Mouse (Mus musculus) gastrocnemius, adult 2 months (tissue): ENCODE measurements around the gene Tnnt2. TPM values are rescaled to one million over a fixed set of nuclear protein-coding genes. Genes with fewer than 3 reads are reported as not detected.
A peak's percentile ranks its signal among the peaks of the same experiment; 100 is the strongest.

ENCODE experiments used
- DNase-seq: peaks from one replicate; pipeline ENCODE4 v3.0.0; 2022
- H3K27ac ChIP-seq: fragments of 200-600 bp; 2 replicates; pipeline ENCODE4 v1.8.1; 2022; ENCODE audit warnings: mild to moderate bottlenecking
- H3K4me3 ChIP-seq: fragments of 200-600 bp; 2 replicates; pipeline ENCODE4 v1.8.1; 2022; ENCODE audit warnings: mild to moderate bottlenecking, moderate library complexity
- CTCF ChIP-seq: fragments of 200-600 bp; IDR thresholded peaks from 2 replicates; pipeline ENCODE4 v1.8.1; 2022; ENCODE audit warnings: antibody characterized with exemption, mild to moderate bottlenecking, moderate library complexity
- intact Hi-C: fragments of 180-260 bp; cut with DNase I; formaldehyde crosslinking; loops from one replicate; pipeline ENCODE4 v1.15.1; 2025
- total RNA-seq, 2 experiments: library from RNA; stranded (reverse); gene quantifications; 2 replicates each; pipeline ENCODE4 v1.2.3; 2021

The Tnnt2 gene
- total RNA-seq, 2 experiments from 2014 or later = 0.77 to 3.3 TPM

DNA sequence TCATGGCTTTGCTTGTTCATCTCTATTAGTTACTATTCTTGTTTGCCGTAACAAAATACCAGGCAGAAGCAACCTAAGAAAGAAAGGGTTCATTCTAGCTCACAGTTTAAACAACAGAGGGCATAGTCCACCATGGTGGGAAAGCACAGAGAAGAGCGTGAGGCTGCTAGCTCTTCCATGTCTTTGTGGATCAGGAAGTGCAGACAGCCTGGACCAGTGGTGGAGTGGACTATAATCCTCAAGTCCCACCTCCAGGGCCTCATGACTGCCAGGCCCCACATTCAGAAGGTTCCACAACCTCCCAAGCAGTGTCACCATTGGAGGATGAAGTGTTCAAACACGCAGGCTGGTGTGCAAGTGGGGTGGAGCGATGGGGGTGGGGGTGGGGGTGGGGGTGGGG, 17.0 kb downstream of the Tnnt2 start:
- intact Hi-C loops = no loop called here
- no peak overlapping the region for H3K27ac ChIP-seq
- no peak for TF ChIP-seq CTCF
- no peak overlapping the region for H3K4me3 ChIP-seq
- DNase-seq = no peak

DNA sequence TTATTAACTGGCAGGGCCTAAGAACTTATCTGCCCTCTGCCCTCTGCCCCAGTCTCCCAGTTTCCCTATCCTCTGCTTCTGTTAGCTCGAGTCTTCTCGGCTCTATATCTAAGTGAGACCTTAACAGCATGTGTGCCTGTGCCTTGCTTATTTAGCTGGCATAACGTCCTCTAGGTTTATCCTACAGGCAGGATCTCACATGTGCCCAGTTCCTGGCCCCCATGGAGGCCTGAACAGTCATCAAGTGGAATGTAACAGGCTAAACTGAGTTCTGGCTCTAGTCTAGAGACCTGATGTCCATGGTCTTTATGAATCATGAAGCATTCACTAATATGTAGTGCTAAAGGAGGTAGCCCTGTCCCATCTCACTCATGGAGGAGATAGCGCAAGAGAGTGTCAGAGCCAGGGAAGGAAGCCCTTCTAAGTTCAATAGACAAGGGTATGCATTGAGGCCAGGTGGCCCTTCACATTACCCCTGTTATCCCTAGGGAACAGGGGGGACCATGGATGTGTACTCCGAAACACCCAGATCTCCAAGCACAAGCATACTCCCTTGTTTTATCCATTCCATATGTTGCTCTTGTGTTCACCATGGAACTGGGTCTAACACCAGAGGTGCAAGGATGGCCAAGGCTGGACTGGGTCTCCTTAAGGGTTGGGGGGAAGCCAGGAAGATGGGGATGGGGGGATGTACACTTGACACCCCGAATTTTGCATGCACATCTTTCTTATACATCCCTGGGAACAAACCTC, 18.6 kb downstream of the Tnnt2 start:
- intact Hi-C loops = no loop called here
- no peak for TF ChIP-seq CTCF
- no peak for DNase-seq
- no peak overlapping the region for H3K4me3 ChIP-seq
- H3K27ac ChIP-seq = no peak overlapping the region

DNA sequence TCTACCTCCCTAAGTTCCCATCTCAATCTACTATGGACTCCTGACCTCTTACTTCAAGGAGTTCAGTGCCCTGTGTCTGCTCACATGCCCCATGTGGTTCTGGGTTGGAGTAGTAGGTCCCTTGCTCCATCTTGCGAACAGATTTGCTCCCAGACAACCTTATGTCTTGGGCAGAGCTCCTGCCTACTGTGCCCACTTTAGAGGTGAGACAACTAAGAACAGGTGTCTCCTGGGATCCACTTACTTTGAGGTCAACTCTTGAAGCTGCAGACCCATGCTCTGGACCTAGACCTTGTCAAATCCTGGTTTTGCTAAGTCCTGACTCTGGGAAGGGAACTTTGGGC, 19.2 kb downstream of the Tnnt2 start:
- no peak for DNase-seq
- intact Hi-C loops = no loop called here
- H3K4me3 ChIP-seq = no peak overlapping the region
- no peak overlapping the region for H3K27ac ChIP-seq
- no peak for TF ChIP-seq CTCF

DNA sequence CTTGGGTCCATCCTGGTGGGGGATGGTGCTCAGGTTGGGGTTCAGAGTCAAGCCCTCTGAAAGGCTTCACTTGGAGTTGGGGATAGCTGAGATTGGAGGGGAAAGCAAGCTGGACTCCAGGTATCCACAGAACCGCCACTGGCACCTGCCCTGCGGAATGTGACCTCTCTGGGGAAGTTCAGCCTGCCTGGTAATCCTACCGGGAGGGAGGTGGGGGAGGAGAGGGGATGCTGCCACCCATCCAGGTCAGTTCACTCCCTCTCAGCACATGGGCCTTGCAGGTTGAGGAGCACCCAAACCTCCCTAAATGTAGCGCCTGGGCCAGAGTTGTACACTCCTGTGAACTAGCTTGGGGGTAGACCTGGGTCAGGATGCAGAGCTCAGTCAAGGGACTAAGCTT, 19.9 kb downstream of the Tnnt2 start:
- Histone ChIP-seq H3K4me3 (no peak overlapping the region), H3K27ac (no peak overlapping the region)
- TF ChIP-seq CTCF = no peak
- intact Hi-C loops = no loop called here
- no peak for DNase-seq

DNA sequence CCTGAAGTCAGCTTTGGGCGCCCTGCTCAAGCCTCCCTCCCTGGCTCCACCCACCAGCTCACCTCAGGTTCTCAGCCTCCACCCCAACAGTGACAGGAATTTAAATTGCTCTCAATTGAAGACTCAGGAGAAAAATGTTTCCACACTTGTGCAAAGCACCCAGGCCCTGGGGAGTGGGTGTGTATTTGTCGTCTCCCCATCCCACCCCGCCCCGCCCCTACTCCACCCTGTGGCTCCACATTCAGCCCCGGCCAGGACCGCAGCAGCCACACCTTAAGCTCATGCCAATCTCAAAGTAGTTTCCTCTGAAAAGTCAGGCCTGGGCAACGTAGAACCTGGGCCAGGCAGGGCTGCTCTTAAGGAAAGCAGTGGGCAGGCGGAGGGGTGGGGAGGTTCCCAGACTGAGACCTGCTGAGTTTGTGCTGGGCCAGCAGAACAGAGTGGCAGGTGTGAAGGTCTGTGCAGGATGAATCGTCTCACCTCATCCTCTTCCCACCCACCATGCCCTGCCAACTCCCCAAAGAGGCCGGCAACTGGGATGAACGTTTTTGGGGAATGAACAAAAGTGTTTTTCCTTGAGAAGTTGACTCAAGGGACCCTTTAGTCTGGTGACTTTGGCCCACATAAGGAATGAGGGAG, 21.1 kb downstream of the Tnnt2 start:
- intact Hi-C loops = no loop called here
- DNase-seq = no peak

GRCm38 (mm10) chr1:135858533-135858932, 22.4 kb downstream of the Tnnt2 start:
- no peak for DNase-seq
- no peak for TF ChIP-seq CTCF
- no peak overlapping the region for H3K27ac ChIP-seq
- H3K4me3 ChIP-seq = no peak overlapping the region
- intact Hi-C loops = no loop called here

More for the DNA sequence above, 21.1 kb downstream of the Tnnt2 start:
- Histone ChIP-seq H3K27ac (no peak overlapping the region), H3K4me3 (no peak overlapping the region)
- no peak for TF ChIP-seq CTCF

GRCm38 (mm10) chr1:135861091-135861490, 24.9 kb downstream of the Tnnt2 start:
- intact Hi-C loops = no loop called here
- H3K27ac ChIP-seq = no peak overlapping the region
- no peak for TF ChIP-seq CTCF

GRCm38 (mm10) chr1:135861980-135862552, 25.9 kb downstream of the Tnnt2 start:
- H3K27ac ChIP-seq = no peak overlapping the region
- TF ChIP-seq CTCF = no peak
- DNase-seq = no peak
- no peak overlapping the region for H3K4me3 ChIP-seq
- intact Hi-C loops = no loop called here

More at GRCm38 (mm10) chr1:135861091-135861490, 24.9 kb downstream of the Tnnt2 start:
- no peak overlapping the region for H3K4me3 ChIP-seq
- DNase-seq = no peak

- H3K4me3 ChIP-seq = no peak overlapping the region
- TF ChIP-seq CTCF = no peak
- no peak for DNase-seq
- intact Hi-C loops = no loop called here
- H3K27ac ChIP-seq = no peak overlapping the region
These were observed 26.4 kb downstream of the Tnnt2 start for GRCm38 (mm10) chr1:135862561-135862960.

DNA sequence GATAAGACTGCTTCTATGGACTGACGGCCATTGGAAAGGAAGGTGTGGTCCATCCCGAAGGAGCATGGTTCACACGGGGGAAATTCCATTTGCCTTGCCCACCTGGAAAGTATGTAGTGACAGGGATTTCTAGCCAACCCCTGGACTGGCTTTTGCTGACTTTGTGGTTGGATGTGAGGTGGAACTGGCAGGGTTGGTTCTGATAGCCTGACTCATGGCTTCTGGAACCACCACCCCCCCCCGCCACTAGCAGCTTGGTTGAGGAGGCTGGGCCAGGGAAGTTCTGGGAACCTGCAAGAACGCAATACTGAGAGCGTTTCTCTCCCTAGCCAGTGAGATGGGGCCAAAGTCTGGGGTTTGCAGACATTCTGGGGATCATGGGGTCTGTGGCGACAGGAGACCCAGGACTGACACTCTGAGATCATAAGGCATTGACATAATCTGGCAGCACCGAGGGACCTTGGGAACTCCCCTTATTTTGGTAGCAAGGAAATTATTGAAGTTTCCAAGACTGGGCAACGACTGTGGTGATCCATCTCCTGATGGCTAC, 27.7 kb downstream of the Tnnt2 start:
- intact Hi-C loops = no loop called here
- H3K27ac ChIP-seq = no peak overlapping the region
- DNase-seq = no peak
- no peak overlapping the region for H3K4me3 ChIP-seq
- no peak for TF ChIP-seq CTCF

DNA sequence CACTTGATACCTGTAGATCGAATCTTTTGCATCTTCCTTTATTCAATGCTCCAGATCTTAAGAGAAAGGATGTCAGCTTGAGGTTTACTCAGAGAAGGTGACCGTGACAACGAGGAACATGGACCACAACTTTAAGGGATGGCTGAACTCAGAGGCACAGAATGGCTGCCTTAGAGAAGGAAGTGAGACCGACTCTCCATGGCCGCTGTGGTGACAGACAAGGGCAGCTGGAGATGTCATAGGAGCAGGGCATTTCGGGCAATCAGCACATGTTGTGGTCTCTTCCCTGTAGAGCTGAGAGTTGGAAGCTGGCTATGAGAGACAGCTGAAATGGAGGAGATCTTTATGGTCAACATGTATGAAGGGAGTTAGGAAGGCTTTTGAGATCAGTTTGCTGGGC, 28.7 kb downstream of the Tnnt2 start:
- Histone ChIP-seq H3K4me3 (no peak overlapping the region), H3K27ac (no peak overlapping the region)
- no peak for TF ChIP-seq CTCF
- DNase-seq = no peak
- intact Hi-C loops = loop anchor here (1.0 kb wide), 1 partner anchor 79 kb away; no protein-coding TSS in a partner anchor

- H3K27ac ChIP-seq = no peak overlapping the region
- TF ChIP-seq CTCF = peak; percentile 81
- DNase-seq = peak; percentile 88
- no peak overlapping the region for H3K4me3 ChIP-seq
- intact Hi-C loops = loop anchor here (1.0 kb wide), 1 partner anchor 79 kb away; no protein-coding TSS in a partner anchor
These were observed 29.5 kb downstream of the Tnnt2 start for GRCm38 (mm10) chr1:135865518-135866194.

DNA sequence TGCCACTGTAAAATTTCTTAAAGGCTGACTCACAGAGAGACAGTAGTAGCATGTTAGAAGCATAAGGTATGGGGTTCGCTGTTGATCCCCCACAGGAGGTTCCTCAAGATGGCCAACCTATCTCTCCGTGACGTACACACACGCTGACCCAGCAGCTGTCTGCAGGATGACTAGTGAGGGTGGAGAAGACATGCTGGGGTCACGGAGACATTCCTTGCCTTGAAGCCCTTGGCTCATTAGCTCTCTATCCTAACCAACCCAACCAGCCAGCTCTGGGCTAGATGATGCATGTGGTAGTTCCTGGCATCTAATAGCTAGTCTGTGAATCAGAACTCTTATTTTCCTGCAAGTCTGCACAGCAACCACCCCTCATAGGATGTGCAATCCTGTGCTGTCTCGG, 32.4 kb downstream of the Tnnt2 start:
- intact Hi-C loops = no loop called here
- DNase-seq = no peak
- TF ChIP-seq CTCF = no peak

More for the DNA sequence above, 32.4 kb downstream of the Tnnt2 start:
- Histone ChIP-seq H3K4me3 (no peak overlapping the region), H3K27ac (no peak overlapping the region)
